Mouse (Mus musculus): ENCODE measurements at regions not wholly inside any gene's neighbourhood (a gene's known extent, or its start where the extent isn't known, plus 50 kb on each side); places are given as distances from the start of the nearest gene placed in this dataset.

- Histone ChIP-seq H3K27ac (ENCODE audit: low read length) (no peak overlapping the region), H3K9ac (replicated peaks; ENCODE audit: low read length) (no peak overlapping the region), H3K4me2 (replicated peaks; ENCODE audit: low read depth, low read length) (no peak overlapping the region), H3K36me3 (ENCODE audit: insufficient read depth, low read length) (no peaks in the 10 kb centered on the region), H3K4me1 (ENCODE audit: insufficient read depth, low read length) (peaks cover 17% of the 10 kb centered on the region), H3K4me3 (ENCODE audit: low read length) (no peak overlapping the region), H3K27me3 (ENCODE audit: insufficient read depth, low read length) (no peaks in the 10 kb centered on the region), H3K9me3 (ENCODE audit: low read length) (no peaks in the 10 kb centered on the region)
- no peak for ATAC-seq (ENCODE audit: low FRiP score, low TSS enrichment)
- 89% methylated on average over 6 of the region's 6 CpGs for WGBS
Observed at GRCm38 (mm10) chr9:67610696-67611095, 51.2 kb upstream of the Tln2 start.

- H3K27ac ChIP-seq (ENCODE audit: low read length): no peak overlapping the region
- H3K9ac ChIP-seq (replicated peaks; ENCODE audit: low read length): no peak overlapping the region
- no peak overlapping the region for H3K4me2 ChIP-seq (replicated peaks; ENCODE audit: low read depth, low read length)
- no peaks in the 10 kb centered on the region for H3K9me3 ChIP-seq (ENCODE audit: low read length)
- H3K4me1 ChIP-seq (ENCODE audit: insufficient read depth, low read length): peaks cover 9% of the 10 kb centered on the region
- ATAC-seq (ENCODE audit: low FRiP score, low TSS enrichment): no peak
- H3K27me3 ChIP-seq (ENCODE audit: insufficient read depth, low read length): no peaks in the 10 kb centered on the region
- 87% methylated on average over 6 of the region's 6 CpGs for WGBS
- no peak overlapping the region for H3K4me3 ChIP-seq (ENCODE audit: low read length)
- H3K36me3 ChIP-seq (ENCODE audit: insufficient read depth, low read length): no peaks in the 10 kb centered on the region
Observed at GRCm38 (mm10) chr9:67611676-67612075, 52.2 kb upstream of the Tln2 start.

- Histone ChIP-seq H3K4me3 (ENCODE audit: low read length) (no peak overlapping the region), H3K27ac (ENCODE audit: low read length) (no peak overlapping the region), H3K36me3 (ENCODE audit: insufficient read depth, low read length) (no peaks in the 10 kb centered on the region), H3K4me2 (replicated peaks; ENCODE audit: low read depth, low read length) (no peak overlapping the region), H3K9me3 (ENCODE audit: low read length) (no peaks in the 10 kb centered on the region), H3K9ac (replicated peaks; ENCODE audit: low read length) (no peak overlapping the region), H3K27me3 (ENCODE audit: insufficient read depth, low read length) (no peaks in the 10 kb centered on the region), H3K4me1 (ENCODE audit: insufficient read depth, low read length) (peaks cover 11% of the 10 kb centered on the region)
- ATAC-seq (ENCODE audit: low FRiP score, low TSS enrichment): no peak
- 98% methylated on average over 2 of the region's 2 CpGs for WGBS
Observed at GRCm38 (mm10) chr9:67612101-67612500, 52.6 kb upstream of the Tln2 start.

- no peaks in the 10 kb centered on the region for H3K36me3 ChIP-seq (ENCODE audit: insufficient read depth, low read length)
- no peak for ATAC-seq (ENCODE audit: low FRiP score, low TSS enrichment)
- 75% methylated on average over 2 of the region's 2 CpGs for WGBS
- H3K27ac ChIP-seq (ENCODE audit: low read length): no peak overlapping the region
- H3K4me2 ChIP-seq (replicated peaks; ENCODE audit: low read depth, low read length): no peak overlapping the region
- no peaks in the 10 kb centered on the region for H3K9me3 ChIP-seq (ENCODE audit: low read length)
- H3K4me1 ChIP-seq (ENCODE audit: insufficient read depth, low read length): peaks cover 15% of the 10 kb centered on the region
- H3K9ac ChIP-seq (replicated peaks; ENCODE audit: low read length): no peak overlapping the region
- H3K27me3 ChIP-seq (ENCODE audit: insufficient read depth, low read length): no peaks in the 10 kb centered on the region
- no peak overlapping the region for H3K4me3 ChIP-seq (ENCODE audit: low read length)
Observed at GRCm38 (mm10) chr9:67614068-67614727, 54.7 kb upstream of the Tln2 start.

GRCm38 (mm10) chr9:67616207-67616606, 56.7 kb upstream of the Tln2 start:
- no peaks in the 10 kb centered on the region for H3K27me3 ChIP-seq (ENCODE audit: insufficient read depth, low read length)
- ATAC-seq (ENCODE audit: low FRiP score, low TSS enrichment): no peak
- H3K9me3 ChIP-seq (ENCODE audit: low read length): no peaks in the 10 kb centered on the region
- H3K27ac ChIP-seq (ENCODE audit: low read length): no peak overlapping the region
- no peak overlapping the region for H3K9ac ChIP-seq (replicated peaks; ENCODE audit: low read length)
- no peaks in the 10 kb centered on the region for H3K36me3 ChIP-seq (ENCODE audit: insufficient read depth, low read length)
- H3K4me2 ChIP-seq (replicated peaks; ENCODE audit: low read depth, low read length): no peak overlapping the region
- WGBS: 90% methylated on average over 2 of the region's 2 CpGs
- no peak overlapping the region for H3K4me3 ChIP-seq (ENCODE audit: low read length)
- H3K4me1 ChIP-seq (ENCODE audit: insufficient read depth, low read length): peaks cover 15% of the 10 kb centered on the region

GRCm38 (mm10) chr9:67617341-67618217, 58.1 kb upstream of the Tln2 start:
- Histone ChIP-seq H3K4me2 (replicated peaks; ENCODE audit: low read depth, low read length) (0 out of 2 replicates have a peak overlapping the region, but pooled peaks have one; percentile 2), H3K4me3 (ENCODE audit: low read length) (no peak overlapping the region), H3K36me3 (ENCODE audit: insufficient read depth, low read length) (no peaks in the 10 kb centered on the region), H3K9me3 (ENCODE audit: low read length) (no peaks in the 10 kb centered on the region), H3K27me3 (ENCODE audit: insufficient read depth, low read length) (no peaks in the 10 kb centered on the region), H3K4me1 (ENCODE audit: insufficient read depth, low read length) (peaks cover 15% of the 10 kb centered on the region), H3K27ac (ENCODE audit: low read length) (peak overlapping the region; percentile 32; the same call in 1 of the 2 replicates), H3K9ac (replicated peaks; ENCODE audit: low read length) (no peak overlapping the region)
- ATAC-seq (ENCODE audit: low FRiP score, low TSS enrichment): no peak
- 48% methylated on average over 14 of the region's 14 CpGs for WGBS

- WGBS: 46% methylated on average over 3 of the region's 3 CpGs
- no peak for ATAC-seq (ENCODE audit: low FRiP score, low TSS enrichment)
- Histone ChIP-seq H3K27ac (ENCODE audit: low read length) (no peak overlapping the region), H3K36me3 (ENCODE audit: insufficient read depth, low read length) (no peaks in the 10 kb centered on the region), H3K4me3 (ENCODE audit: low read length) (no peak overlapping the region), H3K4me1 (ENCODE audit: insufficient read depth, low read length) (peaks cover 12% of the 10 kb centered on the region), H3K4me2 (replicated peaks; ENCODE audit: low read depth, low read length) (no peak overlapping the region), H3K27me3 (ENCODE audit: insufficient read depth, low read length) (no peaks in the 10 kb centered on the region), H3K9me3 (ENCODE audit: low read length) (no peaks in the 10 kb centered on the region), H3K9ac (replicated peaks; ENCODE audit: low read length) (no peak overlapping the region)
Observed at GRCm38 (mm10) chr9:67620945-67621344, 61.4 kb upstream of the Tln2 start.

- Histone ChIP-seq H3K9me3 (ENCODE audit: low read length) (no peaks in the 10 kb centered on the region), H3K27ac (ENCODE audit: low read length) (no peak overlapping the region), H3K27me3 (ENCODE audit: insufficient read depth, low read length) (peaks cover 11% of the 10 kb centered on the region), H3K4me2 (replicated peaks; ENCODE audit: low read depth, low read length) (no peak overlapping the region), H3K36me3 (ENCODE audit: insufficient read depth, low read length) (no peaks in the 10 kb centered on the region), H3K4me3 (ENCODE audit: low read length) (no peak overlapping the region), H3K9ac (replicated peaks; ENCODE audit: low read length) (no peak overlapping the region), H3K4me1 (ENCODE audit: insufficient read depth, low read length) (peaks cover 14% of the 10 kb centered on the region)
- WGBS: 58% methylated on average over 2 of the region's 2 CpGs
- ATAC-seq (ENCODE audit: low FRiP score, low TSS enrichment): no peak
Observed at GRCm38 (mm10) chr9:67627196-67627595, 67.7 kb upstream of the Tln2 start.

GRCm38 (mm10) chr9:67629624-67630023, 70.1 kb upstream of the Tln2 start:
- Histone ChIP-seq H3K4me3 (ENCODE audit: low read length) (no peak overlapping the region), H3K36me3 (ENCODE audit: insufficient read depth, low read length) (no peaks in the 10 kb centered on the region), H3K27ac (ENCODE audit: low read length) (no peak overlapping the region), H3K27me3 (ENCODE audit: insufficient read depth, low read length) (peaks cover 17% of the 10 kb centered on the region), H3K9me3 (ENCODE audit: low read length) (no peaks in the 10 kb centered on the region), H3K4me1 (ENCODE audit: insufficient read depth, low read length) (peaks cover 21% of the 10 kb centered on the region), H3K9ac (replicated peaks; ENCODE audit: low read length) (no peak overlapping the region), H3K4me2 (replicated peaks; ENCODE audit: low read depth, low read length) (no peak overlapping the region)
- ATAC-seq (ENCODE audit: low FRiP score, low TSS enrichment): no peak
- 39% methylated on average over 6 of the region's 6 CpGs for WGBS

GRCm38 (mm10) chr9:67630173-67630572, 70.7 kb upstream of the Tln2 start:
- H3K27ac ChIP-seq (ENCODE audit: low read length): no peak overlapping the region
- H3K4me3 ChIP-seq (ENCODE audit: low read length): no peak overlapping the region
- ATAC-seq (ENCODE audit: low FRiP score, low TSS enrichment): no peak
- H3K36me3 ChIP-seq (ENCODE audit: insufficient read depth, low read length): no peaks in the 10 kb centered on the region
- no peak overlapping the region for H3K9ac ChIP-seq (replicated peaks; ENCODE audit: low read length)
- H3K27me3 ChIP-seq (ENCODE audit: insufficient read depth, low read length): peaks cover 17% of the 10 kb centered on the region
- 62% methylated on average over 3 of the region's 3 CpGs for WGBS
- H3K4me2 ChIP-seq (replicated peaks; ENCODE audit: low read depth, low read length): no peak overlapping the region
- H3K9me3 ChIP-seq (ENCODE audit: low read length): no peaks in the 10 kb centered on the region
- peaks cover 21% of the 10 kb centered on the region for H3K4me1 ChIP-seq (ENCODE audit: insufficient read depth, low read length)
